Mouse (Mus musculus): ENCODE data around the gene Kcnq5. TPM values are rescaled to one million over a fixed set of nuclear protein-coding genes. Genes with fewer than 3 reads are reported as not detected.
"Not testable (repeated sequence)": the region's sequence is repeated elsewhere in the genome, so short reads cannot be mapped to it uniquely, and the experiment has no call there.

The Kcnq5 gene
- polyA plus RNA-seq, 1 experiment from 2014 or later, result 0.39 TPM

DNA sequence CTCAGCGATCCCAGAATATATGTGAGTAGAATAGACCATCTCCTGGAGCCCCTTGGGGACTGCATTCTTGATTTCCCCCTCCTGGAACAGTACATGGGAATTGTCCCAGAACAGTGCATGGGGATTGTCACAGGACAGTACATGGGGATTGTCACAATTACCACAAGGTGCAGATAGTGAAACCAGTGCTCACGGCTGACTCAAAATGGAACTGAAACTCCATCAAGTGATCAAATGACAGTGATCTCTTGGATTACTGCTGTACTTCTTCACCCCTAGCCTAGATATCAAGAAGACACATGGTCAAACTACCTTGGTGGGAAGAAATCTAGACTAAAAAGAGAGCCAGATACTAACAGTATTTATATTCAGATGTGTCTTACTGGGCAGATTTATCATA, 536.1 kb downstream of the Kcnq5 start:
- Histone ChIP-seq H3K27ac (replicated peaks) (no peak overlapping the region), H3K9me3 (replicated peaks) (no peaks in the 10 kb centered on the region), H3K4me3 (no peak overlapping the region), H3K36me3 (no peaks in the 10 kb centered on the region), H3K4me1 (no peaks in the 10 kb centered on the region), H3K27me3 (ENCODE audit: low read depth, poor library complexity, severe bottlenecking) (no peaks in the 10 kb centered on the region)
- DNase-seq (ENCODE audit: low spot score), result no peak
- 83% methylated on average over 2 of the region's 2 CpGs for WGBS

DNA sequence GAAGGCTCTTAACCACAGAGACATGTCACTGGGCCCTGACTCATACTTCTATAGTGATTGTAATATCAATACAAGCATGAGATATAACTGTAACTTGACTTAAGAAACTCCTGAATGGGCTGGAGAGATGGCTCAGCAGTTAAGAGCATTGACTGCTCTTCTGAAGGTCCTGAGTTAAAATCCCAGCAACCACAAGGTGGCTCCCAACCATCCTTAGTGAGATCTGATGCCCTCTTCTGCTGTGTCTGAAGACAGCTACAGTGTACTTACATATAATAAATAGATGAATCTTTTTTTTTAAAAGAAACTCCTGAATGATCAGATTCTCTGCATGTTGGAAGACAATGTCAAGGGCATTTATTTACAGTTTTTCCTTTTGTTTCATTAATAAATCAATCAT, 542.4 kb downstream of the Kcnq5 start:
- no peak overlapping the region for H3K27ac ChIP-seq (replicated peaks)
- no peak for DNase-seq (ENCODE audit: low spot score)

DNA sequence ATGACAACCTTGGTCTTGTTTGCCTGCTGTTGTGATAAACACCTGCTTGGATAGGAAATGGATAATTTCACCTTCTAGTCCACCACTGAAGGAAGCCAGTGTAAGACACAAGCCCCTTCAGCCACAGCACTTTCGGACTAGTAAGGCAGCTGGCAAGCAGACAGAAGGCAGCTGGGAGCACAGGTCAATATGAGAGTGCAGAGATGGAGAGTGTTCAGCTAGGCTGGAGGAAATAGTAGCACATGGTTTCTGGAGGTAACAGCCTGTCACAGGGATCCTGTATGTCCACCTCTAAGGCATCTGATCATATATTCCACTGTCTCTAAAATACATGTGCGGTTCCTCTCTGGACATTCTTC, 549.6 kb downstream of the Kcnq5 start:
- Histone ChIP-seq H3K36me3 (no peaks in the 10 kb centered on the region), H3K4me3 (no peak overlapping the region), H3K9me3 (replicated peaks) (no peaks in the 10 kb centered on the region), H3K4me1 (peaks cover 5% of the 10 kb centered on the region; the same call in 1 of the 2 replicates), H3K27ac (replicated peaks) (no peak overlapping the region), H3K27me3 (ENCODE audit: low read depth, poor library complexity, severe bottlenecking) (no peaks in the 10 kb centered on the region)
- DNase-seq (ENCODE audit: low spot score), result no peak
- 89% methylated on average over 2 of the region's 2 CpGs for WGBS

More for the DNA sequence above, 542.4 kb downstream of the Kcnq5 start:
- Histone ChIP-seq H3K4me1 (no peaks in the 10 kb centered on the region), H3K27me3 (ENCODE audit: low read depth, poor library complexity, severe bottlenecking) (no peaks in the 10 kb centered on the region), H3K4me3 (no peak overlapping the region), H3K9me3 (replicated peaks) (no peaks in the 10 kb centered on the region), H3K36me3 (no peaks in the 10 kb centered on the region)

DNA sequence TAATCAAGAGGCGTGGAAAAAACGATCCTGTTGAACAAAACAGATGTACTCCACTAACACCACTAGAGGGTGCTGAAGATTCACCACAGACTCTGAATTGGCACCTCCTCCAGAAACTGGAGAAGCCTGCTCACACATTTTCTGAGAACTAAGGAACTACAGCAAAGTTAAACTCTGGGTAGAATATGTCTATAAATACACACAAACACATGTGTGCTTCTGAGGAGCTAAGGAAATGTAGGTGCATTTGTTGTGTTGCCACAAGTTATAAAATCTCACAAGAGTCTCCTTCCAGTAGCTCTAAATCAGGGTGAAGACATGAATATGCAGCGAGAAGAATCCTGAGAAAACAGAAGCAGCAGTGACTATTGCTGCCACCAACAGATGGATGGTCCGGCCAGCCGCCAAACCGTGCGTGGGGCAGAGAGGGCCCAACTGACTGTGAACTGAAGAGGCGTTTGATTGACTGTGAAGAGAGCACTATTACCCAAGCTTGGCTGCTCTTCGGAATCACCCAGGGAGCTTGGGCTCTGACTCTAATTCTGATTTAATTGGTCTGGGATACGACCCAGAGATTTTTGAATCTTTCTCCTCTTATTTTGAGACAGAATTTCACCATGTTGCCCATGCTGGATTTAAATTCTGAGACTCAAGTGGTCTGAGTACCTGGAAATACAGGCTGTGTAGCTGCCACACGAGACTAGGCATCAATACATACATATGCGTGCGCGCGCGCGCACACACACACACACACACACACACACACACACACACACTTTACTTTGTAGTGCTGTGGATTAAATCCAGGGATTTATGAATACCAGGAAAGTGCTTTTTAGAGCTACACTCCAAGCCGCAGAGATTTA, 550.2 kb downstream of the Kcnq5 start:
- H3K27ac ChIP-seq (replicated peaks), result no peak overlapping the region
- H3K36me3 ChIP-seq, result no peaks in the 10 kb centered on the region
- WGBS, result 63% methylated on average over 18 of the region's 18 CpGs
- H3K27me3 ChIP-seq (ENCODE audit: low read depth, poor library complexity, severe bottlenecking), result no peaks in the 10 kb centered on the region
- peak; percentile 20 for DNase-seq (ENCODE audit: low spot score)
- H3K4me1 ChIP-seq, result peaks cover 5% of the 10 kb centered on the region; the same call in 1 of the 2 replicates
- H3K4me3 ChIP-seq, result no peak overlapping the region
- H3K9me3 ChIP-seq (replicated peaks), result no peaks in the 10 kb centered on the region

DNA sequence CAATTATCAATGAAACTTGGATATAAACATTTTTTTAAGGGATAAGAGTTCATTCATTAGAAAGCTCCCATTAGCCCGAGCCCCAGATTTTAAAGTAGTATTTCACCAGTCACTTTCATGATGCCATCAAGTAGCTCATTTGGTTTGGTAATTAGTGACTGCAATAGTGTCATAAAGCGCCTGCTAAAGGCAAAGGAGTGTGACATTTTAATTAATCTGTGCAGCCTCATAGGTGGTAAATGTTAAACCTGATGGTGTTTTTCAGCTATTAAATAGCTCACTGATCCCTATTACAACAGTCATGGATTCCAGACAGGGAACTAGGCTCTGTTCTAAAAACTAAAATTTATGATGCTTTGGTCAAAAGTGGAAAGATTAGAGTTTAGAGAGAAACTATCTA, 554.5 kb downstream of the Kcnq5 start:
- Histone ChIP-seq H3K27me3 (ENCODE audit: low read depth, poor library complexity, severe bottlenecking) (no peaks in the 10 kb centered on the region), H3K4me3 (no peak overlapping the region)
- 76% methylated on average over 2 of the region's 2 CpGs for WGBS

DNA sequence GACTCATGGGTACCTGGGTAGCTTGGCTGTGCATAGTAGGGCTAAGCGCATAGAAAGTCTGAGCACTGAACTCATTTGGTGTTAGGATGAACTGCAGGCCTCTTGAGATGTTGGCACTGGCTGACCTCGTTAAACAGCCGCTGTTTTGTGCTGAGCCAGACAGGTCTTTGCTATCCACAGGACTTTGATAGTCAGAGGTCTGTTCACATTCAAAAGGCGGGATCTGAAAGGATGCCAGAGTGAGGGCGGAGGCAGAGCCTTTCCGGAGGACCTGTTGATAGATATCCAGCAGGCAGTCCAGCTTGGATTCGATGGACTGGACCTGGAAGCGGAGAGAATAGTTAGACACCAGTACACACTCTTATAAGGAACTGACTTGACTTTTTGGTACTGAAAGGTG, 558.9 kb downstream of the Kcnq5 start:
- WGBS, result 92% methylated on average over 8 of the region's 8 CpGs
- no peak overlapping the region for H3K27ac ChIP-seq (replicated peaks)
- no peaks in the 10 kb centered on the region for H3K27me3 ChIP-seq (ENCODE audit: low read depth, poor library complexity, severe bottlenecking)
- no peak overlapping the region for H3K4me3 ChIP-seq
- no peaks in the 10 kb centered on the region for H3K36me3 ChIP-seq
- H3K9me3 ChIP-seq (replicated peaks), result no peaks in the 10 kb centered on the region
- no peaks in the 10 kb centered on the region for H3K4me1 ChIP-seq
- DNase-seq (ENCODE audit: low spot score), result no peak

More for the DNA sequence above, 554.5 kb downstream of the Kcnq5 start:
- Histone ChIP-seq H3K9me3 (replicated peaks) (no peaks in the 10 kb centered on the region), H3K4me1 (peaks cover 5% of the 10 kb centered on the region; the same call in 1 of the 2 replicates), H3K27ac (replicated peaks) (no peak overlapping the region), H3K36me3 (no peaks in the 10 kb centered on the region)
- DNase-seq (ENCODE audit: low spot score), result no peak

DNA sequence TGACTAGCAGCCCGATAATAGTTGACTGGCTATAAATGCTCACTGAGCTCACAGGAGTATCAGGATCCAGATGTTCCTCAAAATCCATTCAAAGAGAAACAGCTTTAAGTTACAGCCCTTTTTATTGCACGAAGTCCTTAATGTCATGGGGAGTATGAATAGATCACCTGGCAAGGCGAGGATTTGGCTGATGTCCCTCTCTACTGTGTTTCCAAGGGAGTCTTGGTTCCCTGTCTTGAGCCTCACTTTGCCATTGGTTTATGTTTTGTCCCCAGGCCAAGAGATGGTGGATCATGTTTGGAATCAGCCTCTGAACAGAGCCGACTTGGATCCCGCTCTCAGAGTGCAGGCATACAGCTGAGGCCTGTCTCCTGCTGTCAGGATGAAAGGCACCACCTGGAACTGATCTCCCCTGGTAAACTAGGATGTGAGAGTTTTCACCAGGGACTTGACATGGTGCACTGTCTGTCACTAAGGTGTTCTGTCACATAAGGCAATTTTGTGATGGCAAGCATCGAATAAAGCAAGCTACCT, 570.5 kb downstream of the Kcnq5 start:
- DNase-seq (ENCODE audit: low spot score), result no peak
- Histone ChIP-seq H3K27ac (replicated peaks) (no peak overlapping the region), H3K4me3 (no peak overlapping the region), H3K27me3 (ENCODE audit: low read depth, poor library complexity, severe bottlenecking) (no peaks in the 10 kb centered on the region), H3K36me3 (no peaks in the 10 kb centered on the region), H3K9me3 (replicated peaks) (no peaks in the 10 kb centered on the region), H3K4me1 (no peaks in the 10 kb centered on the region)
- 84% methylated on average over 6 of the region's 6 CpGs for WGBS

DNA sequence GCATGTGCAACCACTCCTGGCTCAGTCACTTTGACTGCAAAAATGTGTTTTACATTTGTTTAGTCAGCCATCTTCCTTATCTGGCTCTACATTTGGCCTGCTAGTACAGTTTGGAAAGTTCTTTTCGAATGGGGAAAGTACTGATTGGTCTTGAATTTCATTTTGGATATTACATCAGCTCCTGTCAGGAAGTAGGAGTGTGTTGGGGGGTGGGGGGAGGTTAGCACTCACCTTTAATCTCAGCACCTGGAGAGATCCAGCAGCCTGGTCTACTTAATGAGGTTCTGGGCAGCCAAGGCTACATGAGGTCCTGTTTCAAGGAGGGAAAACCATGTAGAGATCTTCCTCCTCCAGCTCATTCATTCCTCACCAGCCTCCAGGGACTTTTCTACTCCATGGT, 578.5 kb downstream of the Kcnq5 start, which contains the start of gene Khdc1b:
Gene Khdc1b, plus strand, starts transcription at position 301 of the 400 bp plus-strand sequence.
- 95% methylated on average over 1 of the region's 1 CpGs for WGBS
- no peaks in the 10 kb centered on the region for H3K36me3 ChIP-seq
- no peaks in the 10 kb centered on the region for H3K4me1 ChIP-seq
- H3K9me3 ChIP-seq (replicated peaks), result peaks cover 5% of the 10 kb centered on the region; the same call in 1 of the 2 replicates
- H3K27me3 ChIP-seq (ENCODE audit: low read depth, poor library complexity, severe bottlenecking), result no peaks in the 10 kb centered on the region
- H3K27ac ChIP-seq (replicated peaks), result no peak within 1 kb of the TSS
- no peak within 1 kb of the TSS for H3K4me3 ChIP-seq
- DNase-seq (ENCODE audit: low spot score), result no peak

DNA sequence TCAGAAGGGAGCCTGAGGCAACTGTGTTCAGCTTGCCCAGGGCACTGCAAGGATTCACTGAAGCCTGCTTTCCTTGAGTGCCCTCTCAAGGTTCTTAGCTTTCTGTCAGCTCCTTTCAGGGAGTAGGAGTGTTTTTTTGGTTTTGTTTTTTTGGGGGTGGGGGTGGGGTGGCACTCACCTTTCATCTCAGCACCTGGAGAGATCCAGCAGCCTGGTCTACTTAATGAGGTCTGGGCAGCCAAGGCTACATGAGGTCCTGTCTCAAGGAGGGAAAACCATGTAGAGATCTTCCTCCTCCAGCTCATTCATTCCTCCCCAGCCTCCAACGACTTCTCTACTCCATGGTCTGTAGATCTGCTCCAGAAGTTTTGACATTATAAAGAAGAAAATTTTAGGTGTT, 593.7 kb downstream of the Kcnq5 start, which contains the start of gene Khdc1c:
Gene Khdc1c, plus strand, starts transcription at position 301 of the 400 bp plus-strand sequence.
- 56% methylated on average over 1 of the region's 1 CpGs for WGBS
- H3K36me3 ChIP-seq; H3K4me1 ChIP-seq; DNase-seq (ENCODE audit: low spot score); H3K27ac ChIP-seq (replicated peaks); H3K9me3 ChIP-seq (replicated peaks); H3K4me3 ChIP-seq; H3K27me3 ChIP-seq (ENCODE audit: low read depth, poor library complexity, severe bottlenecking): not testable (repeated sequence)

DNA sequence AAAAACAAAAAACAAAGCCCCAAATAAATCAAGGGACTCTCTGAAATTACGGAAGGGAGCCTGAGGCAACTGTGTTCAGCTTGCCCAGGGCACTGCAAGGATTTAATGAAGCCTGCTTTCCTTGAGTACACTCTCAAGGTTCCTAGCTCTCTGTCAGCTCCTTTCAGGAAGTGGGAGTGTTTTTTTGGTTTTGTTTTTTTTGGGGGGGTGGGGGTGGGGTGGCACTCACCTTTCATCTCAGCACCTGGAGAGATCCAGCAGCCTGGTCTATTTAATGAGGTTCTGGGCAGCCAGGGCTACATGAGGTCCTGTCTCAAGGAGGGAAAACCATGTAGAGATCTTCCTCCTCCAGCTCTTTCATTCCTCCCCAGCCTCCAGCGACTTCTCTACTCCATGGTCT, 612.4 kb downstream of the Kcnq5 start, which contains the start of gene Khdc1a:
Gene Khdc1a, plus strand, starts transcription at position 301 of the 400 bp plus-strand sequence.
- no peak for DNase-seq (ENCODE audit: low spot score)
- H3K9me3 ChIP-seq (replicated peaks), result no peaks in the 10 kb centered on the region
- H3K4me1 ChIP-seq, result no peaks in the 10 kb centered on the region
- no peak within 1 kb of the TSS for H3K27ac ChIP-seq (replicated peaks)
- H3K36me3 ChIP-seq, result no peaks in the 10 kb centered on the region
- H3K27me3 ChIP-seq (ENCODE audit: low read depth, poor library complexity, severe bottlenecking), result no peaks in the 10 kb centered on the region
- 69% methylated on average over 2 of the region's 2 CpGs for WGBS
- H3K4me3 ChIP-seq, result no peak within 1 kb of the TSS
